Mouse (Mus musculus) embryonic facial prominence, embryonic 15.5 days (tissue): ENCODE measurements at regions not wholly inside any gene's neighbourhood (a gene's known extent, or its start where the extent isn't known, plus 50 kb on each side); places are given as distances from the start of the nearest gene placed in this dataset.

Experiments used
- ATAC-seq: fragments of 200-750 bp; cut with Nextera tagmentation; 2 replicates; pipeline ENCODE4 v1.8.0; 2017; ENCODE audit warnings: low read depth, moderate TSS enrichment; ENCODE audit not compliant: insufficient number of reproducible peaks, low FRiP score, low TSS enrichment
- H3K27ac ChIP-seq: fragments of 300-500 bp; sonication (generic); replicated peaks from 2 replicates; pipeline ENCODE4 v1.5.1; 2015; ENCODE audit warnings: mild to moderate bottlenecking, inconsistent platforms
- H3K27me3 ChIP-seq: fragments of 300-500 bp; sonication (generic); 2 replicates; pipeline ENCODE4 v1.6.1; 2015; ENCODE audit warnings: inconsistent platforms
- H3K36me3 ChIP-seq: fragments of 300-500 bp; sonication (generic); 2 replicates; pipeline ENCODE4 v1.6.1; 2015; ENCODE audit warnings: mild to moderate bottlenecking, inconsistent platforms
- H3K4me1 ChIP-seq: fragments of 300-500 bp; sonication (generic); 2 replicates; pipeline ENCODE4 v1.6.1; 2015; ENCODE audit warnings: inconsistent platforms
- H3K4me2 ChIP-seq: fragments of 300-500 bp; sonication (generic); replicated peaks from 2 replicates; pipeline ENCODE4 v1.6.1; 2015; ENCODE audit warnings: mild to moderate bottlenecking, inconsistent platforms
- H3K4me3 ChIP-seq: fragments of 300-500 bp; sonication (generic); replicated peaks from 2 replicates; pipeline ENCODE4 v1.5.1; 2015; ENCODE audit warnings: mild to moderate bottlenecking, inconsistent platforms
- H3K9ac ChIP-seq: fragments of 300-500 bp; sonication (generic); 2 replicates; pipeline ENCODE4 v1.6.1; 2015; ENCODE audit warnings: inconsistent platforms
- H3K9me3 ChIP-seq: fragments of 300-500 bp; sonication (generic); replicated peaks from 2 replicates; pipeline ENCODE4 v1.6.1; 2016; ENCODE audit warnings: inconsistent platforms
- WGBS: fragments of 180-500 bp; shearing (Covaris S2); methylation state at CpG from one replicate; pipeline ENCODE4 v1.1.7; 2015; 5-methylcytosine and 5-hydroxymethylcytosine counted together

DNA sequence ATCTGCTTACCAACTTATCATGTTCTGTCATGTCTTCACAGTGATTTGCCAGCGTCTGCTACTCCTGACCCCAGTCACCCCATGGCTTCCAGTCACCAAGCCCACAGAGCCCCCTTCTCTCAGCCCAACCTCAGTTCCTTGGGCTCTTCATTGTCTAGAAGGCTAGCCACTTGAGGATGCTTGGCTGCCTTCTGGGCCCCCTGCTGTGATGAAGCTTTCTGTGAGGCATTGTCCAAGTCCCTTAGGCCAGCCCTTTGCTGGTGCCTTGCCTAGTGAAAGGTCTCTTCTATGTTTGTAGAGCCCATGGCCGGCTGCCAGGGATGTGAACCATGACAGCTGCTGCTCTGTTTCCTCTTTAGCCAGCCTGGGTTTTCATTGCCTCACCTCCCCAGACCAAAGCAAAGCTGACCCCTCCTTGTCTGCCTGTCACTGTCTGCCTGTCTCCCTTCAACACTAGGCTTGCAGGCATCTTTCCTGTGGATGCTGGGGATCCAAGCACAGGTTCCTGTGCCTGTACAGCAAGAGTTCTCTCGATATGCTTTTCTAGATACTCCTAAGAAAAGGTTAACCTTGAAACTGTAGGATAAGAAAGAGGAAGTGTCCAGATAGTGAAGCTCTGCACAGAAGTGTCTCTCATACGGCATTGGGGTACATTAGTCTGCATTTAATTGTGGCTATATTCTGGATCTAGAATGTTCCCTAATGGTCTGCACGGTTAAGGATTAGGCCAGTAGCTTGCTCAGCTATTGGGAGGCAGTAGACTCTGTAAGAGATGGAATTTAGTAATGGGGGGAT is 149.5 kb downstream of the Qrsl1 start:
- Histone ChIP-seq H3K4me2 (no peak overlapping the region), H3K9me3 (no peaks in the 10 kb centered on the region), H3K4me1 (0 out of 2 replicates have a peak, but pooled peaks cover 3% of the 10 kb centered on the region), H3K4me3 (no peak overlapping the region), H3K9ac (no peak overlapping the region), H3K36me3 (no peaks in the 10 kb centered on the region), H3K27ac (no peak overlapping the region), H3K27me3 (no peaks in the 10 kb centered on the region)
- no peak for ATAC-seq
- 55% methylated on average over 5 of the region's 5 CpGs for WGBS

DNA sequence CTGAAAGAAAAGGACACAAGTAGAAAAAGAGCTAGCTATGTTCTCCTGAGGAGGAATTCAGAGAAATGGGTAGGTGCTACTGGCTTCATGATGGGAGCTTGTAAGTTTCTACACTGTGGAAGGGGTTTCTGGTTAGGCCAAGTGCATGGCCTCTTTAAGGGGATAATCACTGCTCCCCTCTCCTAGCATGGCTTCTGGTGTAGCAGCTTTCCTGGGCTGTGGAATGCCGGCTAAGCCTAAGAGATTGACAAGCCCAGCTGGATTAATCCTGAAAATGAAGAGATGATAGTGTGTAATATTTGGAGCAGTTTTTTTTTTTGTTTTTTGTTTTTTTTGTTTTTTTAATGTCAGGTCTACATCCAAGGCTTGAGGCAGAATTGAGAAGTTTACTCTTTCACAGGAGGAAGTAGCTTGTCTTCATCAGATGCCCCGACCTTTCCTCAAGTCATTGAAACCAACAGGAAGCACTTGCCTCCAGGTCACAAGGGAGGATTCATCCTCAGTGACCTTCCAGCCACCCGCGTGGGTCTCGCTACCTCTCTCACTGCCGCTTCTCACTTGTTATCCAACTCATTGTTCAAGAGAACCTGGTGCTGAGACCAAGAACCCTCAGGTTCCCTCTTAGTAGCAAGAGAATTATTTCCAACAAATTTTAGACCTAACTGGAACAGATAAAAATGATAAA is 144.5 kb downstream of the Qrsl1 start:
- H3K27me3 ChIP-seq, result no peaks in the 10 kb centered on the region
- no peak overlapping the region for H3K9ac ChIP-seq
- 62% methylated on average over 6 of the region's 6 CpGs for WGBS
- ATAC-seq, result no peak
- H3K9me3 ChIP-seq, result no peaks in the 10 kb centered on the region
- no peak overlapping the region for H3K27ac ChIP-seq
- H3K4me3 ChIP-seq, result no peak overlapping the region
- H3K4me2 ChIP-seq, result no peak overlapping the region
- peaks cover 3% of the 10 kb centered on the region; the same call in 1 of the 2 replicates for H3K4me1 ChIP-seq
- H3K36me3 ChIP-seq, result no peaks in the 10 kb centered on the region

- WGBS, result 77% methylated on average over 10 of the region's 10 CpGs
- Histone ChIP-seq H3K4me3 (no peak overlapping the region), H3K4me2 (no peak overlapping the region), H3K4me1 (no peaks in the 10 kb centered on the region; the same call in 1 of the 2 replicates), H3K36me3 (no peaks in the 10 kb centered on the region), H3K9me3 (no peaks in the 10 kb centered on the region), H3K27me3 (no peaks in the 10 kb centered on the region), H3K9ac (no peak overlapping the region), H3K27ac (no peak overlapping the region)
- ATAC-seq, result no peak
Observed at GRCm38 (mm10) chr10:43758124-43759025, 143.2 kb downstream of the Qrsl1 start.

GRCm38 (mm10) chr10:43759186-43759905 is 142.2 kb downstream of the Qrsl1 start:
- 72% methylated on average over 14 of the region's 14 CpGs for WGBS
- no peak for ATAC-seq
- H3K4me3 ChIP-seq, result no peak overlapping the region
- no peak overlapping the region for H3K27ac ChIP-seq
- no peaks in the 10 kb centered on the region; the same call in 1 of the 2 replicates for H3K4me1 ChIP-seq
- H3K9ac ChIP-seq, result no peak overlapping the region
- no peak overlapping the region for H3K4me2 ChIP-seq
- no peaks in the 10 kb centered on the region for H3K27me3 ChIP-seq
- no peaks in the 10 kb centered on the region for H3K36me3 ChIP-seq
- H3K9me3 ChIP-seq, result no peaks in the 10 kb centered on the region

DNA sequence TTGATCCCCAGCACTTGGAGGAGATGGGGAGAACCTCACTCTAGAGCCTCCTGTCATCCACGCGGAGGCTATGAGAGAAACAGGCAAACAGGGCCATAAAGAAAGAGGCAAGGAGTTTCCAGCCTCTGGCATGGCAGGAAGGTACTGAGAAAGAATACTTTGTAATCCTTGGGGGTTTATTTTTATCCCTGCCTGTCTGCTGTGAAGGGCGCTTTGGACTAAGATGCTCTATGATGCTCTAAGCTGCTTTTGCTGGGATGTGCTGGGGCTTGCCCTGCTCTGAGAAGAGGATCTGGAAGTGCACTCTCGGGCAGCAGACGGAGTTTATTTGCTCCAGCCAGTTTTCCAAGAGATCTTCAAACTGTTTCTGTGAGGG is 141.7 kb downstream of the Qrsl1 start:
- H3K27ac ChIP-seq, result no peak overlapping the region
- H3K4me3 ChIP-seq, result no peak overlapping the region
- ATAC-seq, result no peak
- H3K4me2 ChIP-seq, result no peak overlapping the region
- no peaks in the 10 kb centered on the region for H3K9me3 ChIP-seq
- no peaks in the 10 kb centered on the region; the same call in 1 of the 2 replicates for H3K4me1 ChIP-seq
- H3K27me3 ChIP-seq, result no peaks in the 10 kb centered on the region
- H3K36me3 ChIP-seq, result no peaks in the 10 kb centered on the region
- no peak overlapping the region for H3K9ac ChIP-seq
- 71% methylated on average over 5 of the region's 5 CpGs for WGBS

DNA sequence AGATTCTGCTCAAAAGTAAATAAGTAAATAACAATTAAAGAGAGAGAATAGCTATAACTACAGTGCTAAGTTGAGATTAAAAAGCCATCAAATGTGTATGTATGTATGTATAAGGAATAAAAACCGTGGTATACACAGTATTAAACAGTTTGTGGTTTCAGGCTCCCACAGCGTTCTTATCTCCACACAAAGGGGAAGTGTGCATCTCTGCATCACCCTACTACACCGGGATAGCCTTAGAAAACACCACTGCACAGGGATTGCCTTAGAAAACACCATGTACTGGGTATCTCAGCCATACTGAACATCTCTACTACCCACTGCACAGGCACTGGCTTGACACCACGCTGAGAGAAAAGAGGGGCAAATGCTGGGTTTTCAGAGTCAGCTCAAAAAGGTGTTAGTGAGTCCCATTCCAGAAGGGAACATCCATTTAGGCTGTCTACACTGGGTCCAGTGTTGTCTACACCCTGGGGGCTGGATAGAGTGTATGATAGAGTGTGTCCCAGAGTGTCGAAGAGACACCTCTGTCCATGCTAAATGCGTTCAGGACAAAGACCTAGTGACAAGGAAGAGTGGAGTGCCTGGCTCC is 139.5 kb downstream of the Qrsl1 start:
- Histone ChIP-seq H3K27me3 (no peaks in the 10 kb centered on the region), H3K4me1 (peaks cover 4% of the 10 kb centered on the region; the same call in 1 of the 2 replicates), H3K9me3 (no peaks in the 10 kb centered on the region), H3K36me3 (no peaks in the 10 kb centered on the region), H3K4me3 (no peak overlapping the region), H3K27ac (no peak overlapping the region), H3K9ac (no peak overlapping the region), H3K4me2 (no peak overlapping the region)
- 79% methylated on average over 6 of the region's 6 CpGs for WGBS
- ATAC-seq, result no peak

DNA sequence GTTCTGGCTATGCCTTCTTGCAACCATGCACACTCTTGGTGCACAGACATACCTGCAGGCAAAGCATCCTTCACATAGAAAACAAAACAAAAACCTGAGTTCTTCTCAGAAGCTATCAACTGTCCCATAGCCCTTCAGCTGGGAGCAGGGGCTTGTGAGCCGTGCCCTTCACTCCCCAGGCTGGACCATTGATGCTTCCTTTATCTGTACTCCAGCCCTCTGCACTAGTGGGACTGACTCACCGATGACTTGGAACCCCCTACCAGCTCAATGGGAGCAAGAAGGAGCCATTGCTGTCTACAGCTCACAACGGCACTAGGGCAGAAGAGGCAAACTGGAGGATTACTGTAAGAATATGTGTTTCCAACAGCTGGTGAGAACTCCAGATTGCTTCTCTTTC is 137.0 kb downstream of the Qrsl1 start:
- H3K4me3 ChIP-seq, result no peak overlapping the region
- H3K9me3 ChIP-seq, result no peaks in the 10 kb centered on the region
- no peaks in the 10 kb centered on the region for H3K27me3 ChIP-seq
- 95% methylated on average over 3 of the region's 3 CpGs for WGBS
- H3K27ac ChIP-seq, result no peak overlapping the region
- H3K36me3 ChIP-seq, result no peaks in the 10 kb centered on the region
- no peak overlapping the region for H3K9ac ChIP-seq
- no peak overlapping the region for H3K4me2 ChIP-seq
- H3K4me1 ChIP-seq, result peaks cover 4% of the 10 kb centered on the region; the same call in 1 of the 2 replicates
- no peak for ATAC-seq

GRCm38 (mm10) chr10:43765275-43765674 is 136.3 kb downstream of the Qrsl1 start:
- Histone ChIP-seq H3K4me2 (no peak overlapping the region), H3K4me1 (0 out of 2 replicates have a peak, but pooled peaks cover 4% of the 10 kb centered on the region), H3K27me3 (no peaks in the 10 kb centered on the region), H3K4me3 (no peak overlapping the region), H3K9ac (no peak overlapping the region), H3K27ac (no peak overlapping the region), H3K9me3 (no peaks in the 10 kb centered on the region), H3K36me3 (no peaks in the 10 kb centered on the region)
- WGBS, result 78% methylated on average over 1 of the region's 1 CpGs
- no peak for ATAC-seq

DNA sequence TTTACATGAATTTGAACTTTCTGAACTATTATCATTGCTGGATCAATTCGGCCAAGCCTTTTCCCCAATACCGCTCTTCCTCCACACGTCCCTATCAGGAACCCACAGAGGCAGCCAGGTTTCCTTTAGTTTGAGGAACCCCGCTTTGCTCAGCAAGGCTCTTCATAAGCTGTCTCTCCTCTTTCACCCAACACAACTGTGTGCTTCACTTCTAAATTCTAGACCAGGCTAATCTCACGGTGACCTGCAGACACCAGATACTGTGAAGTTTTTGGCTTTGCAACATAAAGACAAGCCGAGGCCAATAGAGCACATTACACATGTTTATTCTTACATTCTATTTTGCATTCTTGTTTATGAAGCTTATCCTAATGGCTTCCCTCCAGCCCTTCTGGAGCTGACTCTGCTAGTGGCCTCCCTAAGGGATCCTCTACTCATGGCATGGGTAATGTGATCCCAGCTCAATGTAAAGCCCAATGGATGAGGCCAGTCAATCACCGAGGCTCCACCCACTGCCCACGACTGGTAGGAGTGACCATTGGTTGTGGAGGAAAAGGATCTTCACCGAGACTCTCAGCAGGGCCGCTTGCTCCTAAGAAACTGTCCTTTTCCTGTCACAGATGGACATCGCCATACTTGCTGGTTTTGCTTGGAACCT is 135.6 kb downstream of the Qrsl1 start:
- Histone ChIP-seq H3K4me3 (no peak overlapping the region), H3K4me1 (0 out of 2 replicates have a peak, but pooled peaks cover 4% of the 10 kb centered on the region), H3K36me3 (no peaks in the 10 kb centered on the region), H3K9me3 (no peaks in the 10 kb centered on the region), H3K9ac (no peak overlapping the region), H3K27me3 (no peaks in the 10 kb centered on the region), H3K4me2 (no peak overlapping the region), H3K27ac (no peak overlapping the region)
- no peak for ATAC-seq
- 66% methylated on average over 11 of the region's 11 CpGs for WGBS
